Mouse (Mus musculus) MEL (cell line): ENCODE data around the gene Ocel1.

ENCODE experiments used
- CHD1 ChIP-seq: IDR thresholded peaks from 2 replicates; pipeline ENCODE4 v1.6.1; 2012; ENCODE audit warnings: low read depth, mild to moderate bottlenecking, inconsistent platforms, low read length, improper control_type of control experiment
- CHD2 ChIP-seq: IDR thresholded peaks from 2 replicates; pipeline ENCODE4 v1.6.1; 2011; ENCODE audit warnings: low read length, improper control_type of control experiment
- CTCF ChIP-seq, 3 experiments: IDR thresholded peaks in 2 of 3; conservative IDR thresholded peaks in 1 of 3; 2 replicates each; pipeline ENCODE4 v1.5.1; 2011 to 2012; ENCODE audit warnings: low read length in 3 of 3, low read depth in 2 of 3, mild to moderate bottlenecking in 2 of 3, improper control_type of control experiment in 1 of 3, inconsistent platforms in 1 of 3, mixed read lengths in 1 of 3, moderate library complexity in 1 of 3; ENCODE audit not compliant: control insufficient read depth in 1 of 3, insufficient read depth in 1 of 3, poor library complexity in 1 of 3, severe bottlenecking in 1 of 3
- E2F4 ChIP-seq: IDR thresholded peaks from 2 replicates; pipeline ENCODE4 v1.6.1; 2011; ENCODE audit warnings: low read depth, low read length, improper control_type of control experiment, borderline replicate concordance
- EP300 ChIP-seq, 2 experiments: IDR thresholded peaks; 2 replicates each; pipeline ENCODE4 v1.6.1; 2011; ENCODE audit warnings: improper control_type of control experiment in 2 of 2, low read length in 2 of 2, low read depth in 1 of 2, mild to moderate bottlenecking in 1 of 2
- JUND ChIP-seq: IDR thresholded peaks from 2 replicates; pipeline ENCODE4 v1.6.1; 2011; ENCODE audit warnings: low read depth, mild to moderate bottlenecking, improper control_type of control experiment, low read length
- MEF2A ChIP-seq: IDR thresholded peaks from 2 replicates; pipeline ENCODE4 v1.6.1; 2014; ENCODE audit warnings: low read depth, mild to moderate bottlenecking, inconsistent platforms, low read length, improper control_type of control experiment; ENCODE audit not compliant: poor library complexity, insufficient replicate concordance, severe bottlenecking; ENCODE audit errors: extremely low read depth
- POLR2A ChIP-seq, 2 experiments: IDR thresholded peaks; 2 replicates each; pipeline ENCODE4 v1.6.1; 2011 to 2012; ENCODE audit warnings: low read length in 2 of 2, mild to moderate bottlenecking in 2 of 2, control low read depth in 1 of 2, improper control_type of control experiment in 1 of 2, low read depth in 1 of 2, moderate library complexity in 1 of 2; ENCODE audit not compliant: control insufficient read depth in 1 of 2, insufficient read depth in 1 of 2, poor library complexity in 1 of 2
- POLR2AphosphoS2 ChIP-seq: IDR thresholded peaks from 2 replicates; pipeline ENCODE4 v1.6.1; 2011; ENCODE audit warnings: low read length, improper control_type of control experiment
- TCF12 ChIP-seq: IDR thresholded peaks from 2 replicates; pipeline ENCODE4 v1.6.1; 2014; ENCODE audit warnings: low read depth, mild to moderate bottlenecking, inconsistent platforms, low read length, improper control_type of control experiment, moderate library complexity

- no peak for TF ChIP-seq POLR2A (IDR thresholded peaks at IDR 0.05; ENCODE audit: control insufficient read depth in 1 of 2, insufficient read depth in 1 of 2, low read depth in 1 of 2, low read length in 2 of 2, poor library complexity in 1 of 2)
- no peak for TF ChIP-seq CTCF (IDR thresholded peaks at IDR 0.05 in 2 of 3, conservative IDR thresholded peaks at IDR 0.05 in 1 of 3; ENCODE audit: control insufficient read depth in 1 of 3, insufficient read depth in 1 of 3, low read depth in 2 of 3, low read length in 3 of 3, poor library complexity in 1 of 3, severe bottlenecking in 1 of 3)
- no peak for TF ChIP-seq TCF12
- TF ChIP-seq JUND: no peak
- TF ChIP-seq POLR2AphosphoS2: no peak
- TF ChIP-seq E2F4: no peak
- no peak for TF ChIP-seq MEF2A
- TF ChIP-seq CHD1: no peak
- TF ChIP-seq CHD2: no peak
- no peak for TF ChIP-seq EP300 (IDR thresholded peaks at IDR 0.05; ENCODE audit: low read depth in 1 of 2, low read length in 2 of 2)
These were observed 51.0 kb downstream of the Ocel1 start for GRCm38 (mm10) chr8:71422121-71422520.
